In the genomic region with DNA sequence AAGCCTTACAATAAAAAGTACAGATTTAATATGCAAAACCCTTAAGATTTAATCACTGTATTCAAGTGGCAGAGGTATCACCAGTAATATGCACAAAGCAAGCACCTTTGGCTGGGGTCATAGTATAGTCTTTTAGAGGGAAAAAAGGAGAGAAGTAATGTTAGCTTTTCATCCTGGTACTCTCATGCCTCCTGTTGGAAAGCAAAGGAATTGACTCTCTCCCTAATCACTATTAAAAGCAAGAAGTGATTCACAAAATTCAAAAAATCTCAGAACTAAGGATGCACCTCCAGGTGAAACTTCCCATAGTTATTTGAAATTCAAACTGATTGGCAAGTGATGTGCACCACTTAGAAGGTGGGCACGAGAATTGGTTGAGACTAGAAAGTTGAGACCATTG, we compare ENCODE assay signal across 20 mouse cellular contexts. TPM values are rescaled to one million over a fixed set of nuclear protein-coding genes. Genes with fewer than 3 reads are reported as not detected.
"Had no signal": no experiment of that assay in that cellular context is flagged by ENCODE, and none has a peak within 500 bp of the region (broad histone marks: within the 10 kb centered on the region; RNA-seq: fewer than 3 reads in every experiment).

No protein-coding gene starts in this region.

- H3K9me3 ChIP-seq: limb, embryonic 15.5 days; midbrain, embryonic 10.5 days; neural tube, embryonic 15.5 days had no signal

- H3K36me3 ChIP-seq: limb, embryonic 15.5 days; midbrain, embryonic 10.5 days; neural tube, embryonic 15.5 days had no signal

- DNase-seq: kidney, adult 9 months; kidney, postnatal 36 days; lung, adult 18-20 months; lung, postnatal 36 days; right cerebral cortex, adult 18-20 months; thymus, adult 18-20 months; thymus, postnatal 14 days had no signal

- H3K4me2 ChIP-seq: limb, embryonic 15.5 days; neural tube, embryonic 15.5 days had no signal

- H3K4me1 ChIP-seq: limb, embryonic 15.5 days; midbrain, embryonic 10.5 days; neural tube, embryonic 15.5 days had no signal

- H3K9ac ChIP-seq: limb, embryonic 15.5 days; liver, embryonic 14.5 days; neural tube, embryonic 15.5 days had no signal

- ATAC-seq: lung, postnatal 0 days had no signal

- H3K4me3 ChIP-seq: limb, embryonic 15.5 days; midbrain, embryonic 10.5 days; myocyte; neural tube, embryonic 15.5 days had no signal

- H3K27ac ChIP-seq: kidney, postnatal 0 days; limb, embryonic 15.5 days; liver, embryonic 14.5 days; midbrain, embryonic 10.5 days; neural tube, embryonic 15.5 days had no signal

- H3K27me3 ChIP-seq: limb, embryonic 15.5 days had no signal

RNA-seq across cellular contexts. Expression of a gene that starts 19.3 kb away (rescaled TPM):
- total RNA-seq: layer of hippocampus, adult 8-10 months; layer of hippocampus, postnatal 14 days; left cerebral cortex, adult 18-20 months; left cerebral cortex, postnatal 14 days; megakaryocyte, adult 5-6 weeks had no signal
- polyA plus RNA-seq: kidney, postnatal 0 days; limb, embryonic 11.5 days; limb, embryonic 15.5 days; liver, embryonic 14.5 days; lung, postnatal 0 days; myocyte had no signal
